Mouse (Mus musculus) heart, postnatal 0 days (tissue): ENCODE measurements around the gene Bcr.

Experiments used
- CTCF ChIP-seq: IDR thresholded peaks from 2 replicates; pipeline ENCODE4 v1.5.1; 2016; ENCODE audit warnings: antibody characterized with exemption, control low read depth, low read depth
- EP300 ChIP-seq: IDR thresholded peaks from 2 replicates; pipeline ENCODE4 v1.6.1; 2016; ENCODE audit warnings: antibody characterized with exemption, low read depth

DNA sequence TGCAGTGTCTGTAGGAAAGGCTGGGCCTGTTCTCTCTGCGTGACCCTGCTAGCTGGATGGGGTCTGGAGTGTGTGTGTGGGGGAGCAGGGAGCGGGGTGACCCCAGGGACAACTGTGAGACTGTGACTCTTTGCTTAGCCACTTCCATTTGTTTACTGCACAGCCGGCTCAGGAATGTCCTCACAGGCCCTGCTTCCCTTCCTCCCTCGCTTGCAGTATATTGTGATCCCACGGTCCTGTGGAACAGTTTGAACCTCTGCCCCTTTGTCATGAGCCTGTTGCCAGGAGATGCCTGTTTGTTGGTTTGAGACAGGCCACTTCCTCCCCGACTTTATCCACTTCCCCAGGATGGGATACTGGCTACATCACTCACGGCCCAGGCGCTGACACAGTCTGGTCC, 116.1 kb downstream of the Bcr start:
- no peak for TF ChIP-seq CTCF
- TF ChIP-seq EP300: no peak
